Mouse (Mus musculus): ENCODE measurements at regions not wholly inside any gene's neighbourhood (a gene's known extent, or its start where the extent isn't known, plus 50 kb on each side); places are given as distances from the start of the nearest gene placed in this dataset.

DNA sequence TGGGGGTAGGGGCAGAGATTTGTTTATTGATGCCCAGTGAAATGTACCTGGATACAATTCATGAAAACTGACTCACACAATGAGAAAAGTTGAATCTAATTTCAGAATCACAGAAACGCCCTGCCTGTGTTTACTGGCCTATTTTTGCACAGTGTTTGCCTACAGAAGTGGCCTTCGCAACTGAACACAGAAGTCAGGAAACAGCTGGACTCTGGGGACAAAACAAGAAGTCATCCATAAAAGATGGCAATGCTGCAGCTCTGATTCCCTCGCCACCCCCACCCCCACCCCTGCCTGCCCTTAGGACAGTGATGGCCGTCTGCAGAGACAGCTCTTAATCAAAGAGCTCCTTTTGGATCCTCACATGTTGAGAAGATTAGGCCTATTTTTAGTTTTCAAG, 150.0 kb upstream of the Galnt5 start:
- no peaks in the 10 kb centered on the region for H3K9me3 ChIP-seq
- no peak for ATAC-seq (ENCODE audit: insufficient number of reproducible peaks, insufficient read depth, low FRiP score, low TSS enrichment)
- no peaks in the 10 kb centered on the region for H3K36me3 ChIP-seq
- H3K4me2 ChIP-seq (replicated peaks) = no peak overlapping the region
- H3K4me1 ChIP-seq = peaks cover 3% of the 10 kb centered on the region; the same call in 1 of the 2 replicates
- no peak overlapping the region for H3K4me3 ChIP-seq
- H3K27ac ChIP-seq = no peak overlapping the region
- WGBS = 37% methylated on average over 4 of the region's 4 CpGs
- H3K9ac ChIP-seq = no peak overlapping the region
- H3K27me3 ChIP-seq = no peaks in the 10 kb centered on the region

DNA sequence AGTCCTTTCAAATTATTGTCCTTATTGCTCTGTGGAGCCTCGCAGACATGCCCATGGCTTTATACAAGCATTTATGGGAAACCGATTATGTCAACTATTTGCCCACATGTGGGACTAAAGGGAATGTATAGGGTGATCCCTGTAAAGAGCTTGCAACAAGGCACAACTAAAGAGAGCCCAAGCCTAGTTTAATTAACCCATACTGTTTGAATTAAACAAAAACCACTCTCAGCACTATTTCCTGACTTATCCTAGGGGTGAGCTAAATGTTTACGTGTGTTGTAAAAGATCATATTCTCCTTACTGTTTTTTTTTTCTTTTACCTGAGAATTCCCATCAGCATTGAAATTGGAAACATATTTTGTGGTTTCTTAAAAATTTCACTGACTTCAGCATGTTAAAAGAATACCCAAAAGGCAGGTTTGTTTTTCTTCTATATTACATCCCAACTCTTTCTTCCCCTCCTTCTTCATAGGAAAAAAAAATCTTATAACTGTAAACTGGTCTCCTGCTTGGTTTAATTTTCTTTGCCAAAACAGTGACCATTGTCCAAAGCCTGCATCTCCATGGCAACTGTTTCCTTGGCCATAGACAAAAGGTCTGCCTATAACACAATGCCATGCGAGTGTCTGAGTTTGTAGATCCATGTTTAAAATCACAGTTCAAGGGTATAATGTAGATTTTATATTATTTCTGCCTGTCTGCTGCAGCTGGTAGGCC, 148.2 kb upstream of the Galnt5 start:
- no peaks in the 10 kb centered on the region for H3K36me3 ChIP-seq
- H3K27ac ChIP-seq = peak overlapping the region; percentile 76
- ATAC-seq (ENCODE audit: insufficient number of reproducible peaks, insufficient read depth, low FRiP score, low TSS enrichment) = peak; percentile 80
- no peak overlapping the region for H3K4me2 ChIP-seq (replicated peaks)
- WGBS = 23% methylated on average over 4 of the region's 4 CpGs
- H3K4me1 ChIP-seq = peaks cover 3% of the 10 kb centered on the region; the same call in 1 of the 2 replicates
- no peaks in the 10 kb centered on the region for H3K9me3 ChIP-seq
- no peak overlapping the region for H3K9ac ChIP-seq
- H3K4me3 ChIP-seq = no peak overlapping the region
- H3K27me3 ChIP-seq = no peaks in the 10 kb centered on the region

DNA sequence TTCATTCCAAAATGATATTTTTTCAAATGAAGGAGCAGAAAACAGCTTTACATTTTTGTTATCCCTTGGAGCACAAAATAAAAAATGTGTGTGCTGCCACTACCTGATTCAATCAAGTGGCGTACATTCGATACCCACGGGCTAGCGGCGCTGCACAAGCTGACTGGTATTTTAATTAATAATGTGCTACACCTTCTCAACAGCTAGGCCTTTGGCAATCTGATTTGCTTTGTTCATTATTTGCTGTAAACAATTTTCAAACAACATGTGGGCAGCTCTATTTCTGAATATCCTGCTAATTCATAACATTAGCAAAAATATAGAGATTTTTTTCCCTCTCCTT, 147.7 kb upstream of the Galnt5 start:
- Histone ChIP-seq H3K9ac (no peak overlapping the region), H3K27ac (peak overlapping the region; percentile 76; the same call in 1 of the 2 replicates), H3K27me3 (no peaks in the 10 kb centered on the region), H3K36me3 (no peaks in the 10 kb centered on the region), H3K4me3 (no peak overlapping the region), H3K4me1 (peaks cover 3% of the 10 kb centered on the region; the same call in 1 of the 2 replicates), H3K4me2 (replicated peaks) (no peak overlapping the region), H3K9me3 (no peaks in the 10 kb centered on the region)
- no peak for ATAC-seq (ENCODE audit: insufficient number of reproducible peaks, insufficient read depth, low FRiP score, low TSS enrichment)
- 31% methylated on average over 5 of the region's 5 CpGs for whole genome bisulfite sequencing

DNA sequence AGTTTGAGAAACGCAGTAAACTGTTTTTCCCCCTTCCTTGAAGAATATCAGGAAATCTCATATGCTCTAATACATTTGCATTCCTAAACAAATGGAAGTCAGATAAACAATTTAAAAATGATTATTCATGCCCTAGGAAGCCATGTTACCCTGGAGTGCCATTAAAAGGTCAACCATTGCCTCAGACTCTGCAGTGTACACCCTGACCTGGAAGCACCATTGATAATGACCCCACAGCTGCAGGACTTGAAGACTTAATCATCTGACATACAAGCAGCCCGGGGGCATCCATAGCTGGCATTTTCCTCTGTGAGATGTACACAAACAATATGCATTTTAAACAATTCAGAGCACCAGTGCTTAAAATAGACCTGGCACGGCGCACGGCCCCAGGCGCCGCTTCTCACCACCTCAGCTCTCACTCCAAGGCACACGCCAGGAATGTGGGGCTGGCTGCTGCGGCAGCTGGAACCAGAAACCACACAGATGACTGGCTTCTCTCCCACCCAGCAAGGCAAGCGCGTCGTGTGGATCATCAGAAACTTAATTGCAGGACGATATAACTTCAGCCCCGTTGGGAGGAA, 141.1 kb upstream of the Galnt5 start:
- no peak for ATAC-seq (ENCODE audit: insufficient number of reproducible peaks, insufficient read depth, low FRiP score, low TSS enrichment)
- Histone ChIP-seq H3K27ac (no peak overlapping the region), H3K9me3 (no peaks in the 10 kb centered on the region), H3K4me2 (replicated peaks) (peak overlapping the region; percentile 9; the same call in 1 of the 2 replicates), H3K36me3 (no peaks in the 10 kb centered on the region), H3K4me1 (0 out of 2 replicates have a peak, but pooled peaks cover 5% of the 10 kb centered on the region), H3K9ac (no peak overlapping the region), H3K27me3 (no peaks in the 10 kb centered on the region), H3K4me3 (no peak overlapping the region)
- 48% methylated on average over 14 of the region's 14 CpGs for WGBS

DNA sequence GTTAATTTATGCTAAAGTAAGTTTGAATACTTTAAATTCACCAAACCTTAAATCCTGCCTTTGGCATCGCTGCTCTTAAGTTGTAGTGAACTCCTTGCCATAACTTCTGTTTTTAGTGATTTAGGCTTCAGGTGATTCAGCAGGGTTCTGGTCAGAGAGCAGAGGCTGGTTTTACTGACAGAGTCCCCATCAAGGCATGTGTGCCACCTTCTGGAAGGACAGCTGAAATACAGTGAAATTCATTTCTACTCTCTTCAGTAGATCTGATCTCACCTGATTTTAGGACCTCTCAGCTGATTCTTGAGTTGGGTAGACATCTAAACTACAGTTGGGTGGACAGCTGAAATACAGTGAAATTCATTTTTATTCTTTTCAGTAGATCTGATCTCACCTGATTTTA, 132.4 kb upstream of the Galnt5 start:
- Histone ChIP-seq H3K4me2 (replicated peaks) (no peak overlapping the region), H3K36me3 (no peaks in the 10 kb centered on the region), H3K4me3 (no peak overlapping the region), H3K9me3 (no peaks in the 10 kb centered on the region), H3K9ac (no peak overlapping the region), H3K27me3 (no peaks in the 10 kb centered on the region), H3K4me1 (no peaks in the 10 kb centered on the region), H3K27ac (no peak overlapping the region)
- no peak for ATAC-seq (ENCODE audit: insufficient number of reproducible peaks, insufficient read depth, low FRiP score, low TSS enrichment)
- 60% methylated on average over 1 of the region's 1 CpGs for WGBS

DNA sequence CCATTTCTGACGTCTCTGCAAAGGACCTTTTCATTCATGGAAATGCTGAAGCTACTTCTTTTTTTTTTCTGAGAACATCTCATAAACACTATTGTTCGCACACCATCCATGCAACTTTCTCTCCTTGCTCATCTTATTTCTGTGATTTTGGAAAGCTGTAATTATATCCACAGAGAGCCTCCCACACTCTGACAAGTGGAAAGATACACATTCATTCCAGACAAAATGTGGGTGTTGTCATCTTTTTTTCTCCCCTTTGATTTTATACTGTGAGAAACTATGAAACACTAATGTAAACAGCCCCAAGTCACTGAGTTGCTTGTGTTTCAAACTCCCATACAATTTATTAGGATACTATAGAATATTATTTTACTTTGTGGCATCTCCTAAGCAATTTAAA, 129.6 kb upstream of the Galnt5 start:
- Histone ChIP-seq H3K27me3 (no peaks in the 10 kb centered on the region), H3K9ac (no peak overlapping the region), H3K36me3 (no peaks in the 10 kb centered on the region), H3K4me3 (no peak overlapping the region), H3K27ac (no peak overlapping the region), H3K4me1 (no peaks in the 10 kb centered on the region), H3K4me2 (replicated peaks) (no peak overlapping the region), H3K9me3 (no peaks in the 10 kb centered on the region)
- no peak for ATAC-seq (ENCODE audit: insufficient number of reproducible peaks, insufficient read depth, low FRiP score, low TSS enrichment)
- WGBS = 78% methylated on average over 2 of the region's 2 CpGs

DNA sequence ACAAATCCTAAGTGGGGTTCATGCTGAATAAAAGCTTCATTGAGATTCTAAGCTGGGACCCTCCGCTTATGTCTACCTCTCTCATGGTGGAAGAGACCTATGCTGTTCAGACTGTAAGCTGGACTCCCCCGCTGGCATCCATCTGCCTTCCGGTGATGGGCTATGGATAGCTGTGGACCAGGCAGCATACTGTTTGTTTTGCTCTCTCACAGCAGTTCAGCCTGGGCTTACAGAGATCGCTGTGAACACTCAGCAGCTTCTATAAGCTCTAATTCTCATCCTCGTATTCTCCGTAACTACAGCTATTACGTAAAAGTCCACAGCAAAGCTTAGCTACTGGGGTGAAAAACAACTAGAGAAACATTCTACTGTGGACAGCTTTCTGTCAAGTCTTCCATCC, 97.5 kb upstream of the Galnt5 start:
- Histone ChIP-seq H3K4me2 (replicated peaks) (no peak overlapping the region), H3K9ac (no peak overlapping the region), H3K4me1 (no peaks in the 10 kb centered on the region), H3K27ac (no peak overlapping the region), H3K27me3 (no peaks in the 10 kb centered on the region), H3K36me3 (no peaks in the 10 kb centered on the region), H3K9me3 (no peaks in the 10 kb centered on the region), H3K4me3 (no peak overlapping the region)
- ATAC-seq (ENCODE audit: insufficient number of reproducible peaks, insufficient read depth, low FRiP score, low TSS enrichment) = no peak
- WGBS = 89% methylated on average over 7 of the region's 7 CpGs

DNA sequence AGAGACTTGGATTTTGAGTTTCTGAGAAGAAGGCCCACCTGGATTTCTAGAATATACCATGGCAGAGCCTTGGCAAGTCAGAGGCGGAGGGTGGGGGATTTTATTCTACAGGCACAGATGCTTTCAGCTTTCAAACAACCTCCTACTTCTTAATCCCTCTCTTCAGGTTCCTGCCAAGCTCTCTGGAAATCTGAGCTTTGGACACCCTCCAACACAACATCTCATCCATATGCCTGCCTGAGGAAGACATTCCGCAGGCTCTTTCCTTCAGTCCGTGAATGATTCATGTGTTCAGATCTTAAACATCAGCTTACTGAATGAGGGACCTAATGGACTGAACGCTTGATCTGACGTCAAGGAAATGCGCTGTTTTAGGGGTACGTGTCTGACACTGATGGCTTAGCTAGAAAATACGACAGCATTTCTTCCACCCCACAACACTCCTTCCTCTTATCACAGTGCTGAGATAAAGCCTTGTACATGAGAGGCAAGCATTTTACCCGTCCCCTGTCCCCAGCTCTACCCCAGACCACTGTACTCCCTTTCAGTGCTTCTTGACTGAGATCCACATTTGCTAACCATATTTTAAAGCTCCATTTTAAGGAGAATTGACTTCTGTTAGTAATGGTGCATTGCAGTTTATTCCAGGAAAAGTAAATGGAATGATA, 97.0 kb upstream of the Galnt5 start:
- H3K27ac ChIP-seq = no peak overlapping the region
- H3K27me3 ChIP-seq = no peaks in the 10 kb centered on the region
- no peak for ATAC-seq (ENCODE audit: insufficient number of reproducible peaks, insufficient read depth, low FRiP score, low TSS enrichment)
- H3K9ac ChIP-seq = no peak overlapping the region
- no peaks in the 10 kb centered on the region for H3K9me3 ChIP-seq
- no peak overlapping the region for H3K4me3 ChIP-seq
- no peak overlapping the region for H3K4me2 ChIP-seq (replicated peaks)
- no peaks in the 10 kb centered on the region for H3K36me3 ChIP-seq
- 69% methylated on average over 9 of the region's 9 CpGs for WGBS
- no peaks in the 10 kb centered on the region for H3K4me1 ChIP-seq

DNA sequence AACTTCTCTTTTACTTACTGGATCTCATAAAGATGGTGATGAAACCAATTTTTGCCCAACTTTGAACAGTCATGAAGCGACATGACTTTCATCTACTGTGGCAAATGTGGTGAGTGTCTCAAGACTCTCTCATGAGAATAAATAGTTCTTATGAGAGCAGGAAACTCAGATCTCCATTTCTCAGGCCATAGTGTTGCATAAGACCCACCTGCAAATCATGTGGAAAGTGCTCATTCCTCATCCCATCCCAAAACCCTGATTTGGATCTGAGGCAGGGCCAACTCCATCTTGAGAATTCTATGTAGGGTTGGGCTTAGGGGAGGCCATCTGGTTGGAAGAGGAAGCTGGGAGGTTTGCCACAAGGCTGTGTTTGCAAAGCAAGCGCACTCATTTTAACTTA, 92.5 kb upstream of the Galnt5 start:
- ATAC-seq (ENCODE audit: insufficient number of reproducible peaks, insufficient read depth, low FRiP score, low TSS enrichment) = no peak
- Histone ChIP-seq H3K27me3 (no peaks in the 10 kb centered on the region), H3K27ac (no peak overlapping the region), H3K4me1 (no peaks in the 10 kb centered on the region), H3K9ac (no peak overlapping the region), H3K4me3 (no peak overlapping the region), H3K4me2 (replicated peaks) (no peak overlapping the region), H3K36me3 (no peaks in the 10 kb centered on the region), H3K9me3 (no peaks in the 10 kb centered on the region)
- WGBS = 88% methylated on average over 2 of the region's 2 CpGs

DNA sequence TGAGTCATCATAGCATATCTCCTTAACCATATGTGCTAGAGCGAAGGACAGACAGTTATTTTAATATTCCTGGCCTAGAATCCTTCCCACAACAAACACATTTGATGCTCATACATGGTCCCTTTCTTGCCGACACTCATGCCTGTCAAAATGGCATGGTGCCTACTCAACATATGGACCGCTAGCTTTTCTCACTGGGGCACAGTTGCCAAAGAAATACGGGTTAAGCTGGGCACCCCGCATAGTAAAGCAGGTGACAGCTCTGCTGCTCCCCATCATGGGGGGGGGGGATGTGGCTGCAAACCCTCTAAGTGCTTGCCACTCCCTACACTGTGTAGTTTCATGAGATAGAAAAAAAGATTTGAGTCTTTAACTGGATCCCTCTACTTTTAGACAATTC, 90.7 kb upstream of the Galnt5 start:
- Histone ChIP-seq H3K4me2 (replicated peaks) (no peak overlapping the region), H3K27ac (no peak overlapping the region), H3K36me3 (no peaks in the 10 kb centered on the region), H3K4me3 (no peak overlapping the region), H3K4me1 (no peaks in the 10 kb centered on the region), H3K9ac (no peak overlapping the region), H3K27me3 (no peaks in the 10 kb centered on the region), H3K9me3 (no peaks in the 10 kb centered on the region)
- no peak for ATAC-seq (ENCODE audit: insufficient number of reproducible peaks, insufficient read depth, low FRiP score, low TSS enrichment)
- WGBS = 86% methylated on average over 5 of the region's 5 CpGs

DNA sequence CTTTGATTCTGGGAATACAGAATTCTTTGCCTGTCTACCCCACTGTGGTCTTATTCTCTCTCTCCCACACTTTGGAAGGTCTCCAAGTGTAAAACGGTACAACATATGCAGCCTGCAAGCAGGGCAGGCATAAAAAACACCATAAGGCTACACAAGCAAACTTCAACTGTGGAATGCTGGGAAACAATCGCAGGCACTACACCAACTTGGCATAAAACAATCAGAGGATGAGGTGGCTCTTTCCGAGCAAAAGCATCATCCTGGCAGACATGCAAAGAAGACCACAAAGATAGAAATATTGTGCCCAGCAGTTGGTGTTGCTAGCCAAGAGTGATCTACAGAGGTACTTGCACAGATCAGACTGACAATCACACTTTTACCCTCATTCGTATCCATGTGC, 88.0 kb upstream of the Galnt5 start:
- Histone ChIP-seq H3K4me3 (no peak overlapping the region), H3K27ac (no peak overlapping the region), H3K9ac (no peak overlapping the region), H3K4me2 (replicated peaks) (no peak overlapping the region), H3K36me3 (no peaks in the 10 kb centered on the region), H3K27me3 (no peaks in the 10 kb centered on the region), H3K9me3 (no peaks in the 10 kb centered on the region), H3K4me1 (no peaks in the 10 kb centered on the region)
- no peak for ATAC-seq (ENCODE audit: insufficient number of reproducible peaks, insufficient read depth, low FRiP score, low TSS enrichment)
- 92% methylated on average over 4 of the region's 4 CpGs for WGBS

DNA sequence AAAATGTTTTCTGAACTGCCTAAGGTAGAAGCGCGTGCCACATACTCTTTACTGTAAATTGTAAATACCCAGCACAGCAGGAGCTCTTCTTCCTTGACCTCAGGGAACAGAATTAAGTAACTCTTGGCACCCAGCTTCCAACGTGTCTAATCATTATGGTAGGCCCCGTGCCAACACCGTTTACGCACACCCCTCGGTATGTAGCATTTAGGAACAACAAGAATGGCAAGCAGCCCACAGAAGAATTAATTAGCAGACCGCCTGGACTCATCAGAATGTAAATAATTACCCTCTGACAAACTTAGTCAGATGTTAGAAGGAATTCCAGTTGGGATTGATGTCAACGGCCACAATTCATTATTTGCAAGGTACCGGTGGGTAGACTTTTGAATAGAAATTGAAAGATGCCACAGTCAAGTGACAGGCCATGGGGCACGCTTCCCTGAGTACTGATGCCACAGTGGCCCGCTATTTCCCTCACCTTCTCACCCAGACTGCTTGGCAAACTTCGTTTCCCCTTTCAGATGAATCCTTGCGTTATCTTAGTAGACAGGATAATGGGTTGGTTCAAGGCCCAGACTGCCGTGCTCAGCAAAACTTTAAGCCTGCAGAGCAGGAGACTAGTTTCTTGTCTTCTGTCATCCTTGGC, 81.2 kb upstream of the Galnt5 start:
- Histone ChIP-seq H3K4me3 (no peak overlapping the region), H3K4me1 (no peaks in the 10 kb centered on the region), H3K9me3 (no peaks in the 10 kb centered on the region), H3K27ac (no peak overlapping the region), H3K4me2 (replicated peaks) (no peak overlapping the region), H3K9ac (no peak overlapping the region), H3K27me3 (no peaks in the 10 kb centered on the region), H3K36me3 (no peaks in the 10 kb centered on the region)
- ATAC-seq (ENCODE audit: insufficient number of reproducible peaks, insufficient read depth, low FRiP score, low TSS enrichment) = no peak
- whole genome bisulfite sequencing = 84% methylated on average over 15 of the region's 15 CpGs

Measured in embryonic facial prominence, embryonic 12.5 days (tissue).